Mouse (Mus musculus): Measurements from ENCODE around the gene A4galt. TPM values are rescaled to one million over a fixed set of nuclear protein-coding genes. Genes with fewer than 3 reads are reported as not detected.

Gene A4galt
- polyA plus RNA-seq (2016; fragmentation: Nextera tagmentation; extraction: Ambion mirVana) = 1.3 and 1.4 TPM in 2 replicates

DNA sequence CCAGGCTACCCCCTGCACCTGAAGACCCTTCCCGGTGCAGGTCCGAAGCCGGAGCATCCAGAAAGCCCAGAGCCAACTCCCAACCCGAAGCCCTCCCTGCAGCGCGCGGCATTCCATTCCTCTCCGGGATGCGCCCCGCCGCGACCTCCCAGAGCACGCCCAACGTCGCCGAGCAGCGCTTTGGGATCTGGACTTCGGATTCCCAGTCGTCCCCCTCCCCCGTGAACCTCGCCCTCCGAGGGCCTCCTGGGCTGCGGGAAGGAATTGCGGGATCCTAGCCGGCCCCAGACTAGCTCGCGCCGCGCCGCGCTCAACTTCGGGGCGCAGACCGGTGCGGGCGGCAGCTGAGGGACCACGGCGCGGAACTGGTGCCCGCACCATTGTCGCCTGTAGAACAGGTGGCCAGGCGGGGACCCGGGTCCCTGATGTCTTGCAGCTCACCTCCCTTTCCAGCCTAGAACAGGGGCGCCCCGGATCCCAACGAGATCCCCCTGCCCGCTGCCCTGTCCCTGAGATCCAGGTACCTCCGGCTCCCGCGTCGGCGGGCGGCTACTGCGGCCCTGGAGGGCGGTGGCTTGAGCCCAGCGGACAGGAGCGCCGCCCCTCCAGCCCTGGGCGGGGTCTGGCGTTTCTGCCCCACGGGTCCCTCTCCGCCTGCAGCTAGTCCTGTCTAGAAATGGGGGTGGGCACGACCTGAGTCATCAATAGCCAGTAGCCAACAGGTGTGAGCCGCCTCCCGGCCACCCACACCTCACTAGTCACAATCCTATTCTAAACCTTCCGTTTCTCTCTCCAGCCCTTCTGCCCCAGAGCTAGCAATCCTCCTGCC lies at the start of gene A4galt:
Gene A4galt, minus strand, starts transcription at position 599 of the 829 bp plus-strand sequence.
- H3K27me3 ChIP-seq = peaks cover 37% of the 10 kb centered on the region
- H3K4me1 ChIP-seq = peaks cover 14% of the 10 kb centered on the region
- peak within 1 kb of the TSS; percentile 45 for H3K4me3 ChIP-seq (replicated peaks)
- no peaks in the 10 kb centered on the region for H3K9me3 ChIP-seq
- peak within 1 kb of the TSS; percentile 81 for H3K4me2 ChIP-seq
- no peaks in the 10 kb centered on the region for H3K36me3 ChIP-seq (replicated peaks)
- no peak within 1 kb of the TSS for H3K27ac ChIP-seq
- 2% methylated on average over 64 of the region's 66 CpGs for WGBS
- H3K9ac ChIP-seq = peak within 1 kb of the TSS; percentile 53
- ATAC-seq (ENCODE audit: low FRiP score) = no peak

DNA sequence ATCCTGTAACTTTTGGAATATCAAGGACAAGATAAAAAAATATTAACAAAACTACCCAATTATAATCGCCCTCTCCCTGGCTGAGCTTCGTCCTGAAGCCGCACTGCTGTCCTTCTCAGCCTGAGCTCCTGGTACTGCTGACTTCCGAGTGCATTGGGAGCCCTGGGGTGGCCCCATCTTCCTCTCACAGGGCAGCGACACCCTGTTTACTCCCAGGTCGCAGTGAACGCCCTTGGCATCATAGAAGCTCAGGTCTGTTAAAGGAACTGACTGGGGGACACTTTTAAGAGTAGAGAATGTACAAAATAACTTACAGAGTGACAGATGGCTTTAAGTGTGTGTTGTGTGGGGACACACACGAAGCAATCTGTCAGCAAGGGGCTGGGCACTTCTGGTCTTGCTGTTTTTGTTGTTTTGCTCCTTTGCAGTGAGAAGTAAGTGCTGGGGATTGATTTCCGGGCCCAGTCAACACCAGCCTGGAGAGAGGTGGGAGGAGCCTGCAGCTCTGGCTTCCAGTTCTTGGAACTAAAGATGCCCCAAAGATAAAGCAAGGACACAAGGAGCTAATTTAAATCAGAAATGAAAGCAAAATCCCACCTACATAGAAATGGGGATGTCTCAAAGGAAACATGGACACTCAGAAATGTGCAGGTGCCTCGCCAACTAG lies 48.5 kb upstream of the A4galt start:
- H3K9ac ChIP-seq = no peak overlapping the region
- no peak overlapping the region for H3K4me3 ChIP-seq (replicated peaks)
- no peak for ATAC-seq (ENCODE audit: low FRiP score)
- H3K4me1 ChIP-seq = peaks cover 10% of the 10 kb centered on the region
- H3K9me3 ChIP-seq = no peaks in the 10 kb centered on the region
- no peak overlapping the region for H3K4me2 ChIP-seq
- peaks cover 7% of the 10 kb centered on the region for H3K36me3 ChIP-seq (replicated peaks)
- 62% methylated on average over 10 of the region's 10 CpGs for WGBS
- no peak overlapping the region for H3K27ac ChIP-seq
- H3K27me3 ChIP-seq = no peaks in the 10 kb centered on the region

DNA sequence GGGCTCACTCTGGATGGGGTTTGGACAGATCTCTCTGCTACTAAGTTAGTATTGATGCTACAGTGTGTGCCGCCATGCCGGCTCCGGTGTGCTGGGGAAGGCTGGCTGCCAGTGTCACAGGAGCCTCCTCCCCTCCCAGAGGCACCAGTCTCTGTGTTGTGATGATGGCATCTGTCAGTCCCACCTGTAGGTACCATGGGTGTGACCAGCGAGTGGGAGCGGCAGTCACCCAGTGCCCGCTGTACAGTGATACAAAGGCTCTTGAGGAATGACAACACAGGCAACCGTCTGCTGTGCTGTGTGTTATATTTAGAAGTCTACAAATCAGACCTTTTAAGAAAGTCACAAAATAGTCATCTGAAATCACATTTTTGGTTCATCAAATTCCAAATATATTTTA lies 47.9 kb upstream of the A4galt start:
- H3K4me1 ChIP-seq = peaks cover 10% of the 10 kb centered on the region
- H3K27me3 ChIP-seq = no peaks in the 10 kb centered on the region
- peaks cover 7% of the 10 kb centered on the region for H3K36me3 ChIP-seq (replicated peaks)
- H3K4me3 ChIP-seq (replicated peaks) = no peak overlapping the region
- no peak overlapping the region for H3K4me2 ChIP-seq
- 93% methylated on average over 7 of the region's 7 CpGs for WGBS
- H3K9ac ChIP-seq = no peak overlapping the region
- H3K27ac ChIP-seq = no peak overlapping the region
- H3K9me3 ChIP-seq = no peaks in the 10 kb centered on the region
- no peak for ATAC-seq (ENCODE audit: low FRiP score)

DNA sequence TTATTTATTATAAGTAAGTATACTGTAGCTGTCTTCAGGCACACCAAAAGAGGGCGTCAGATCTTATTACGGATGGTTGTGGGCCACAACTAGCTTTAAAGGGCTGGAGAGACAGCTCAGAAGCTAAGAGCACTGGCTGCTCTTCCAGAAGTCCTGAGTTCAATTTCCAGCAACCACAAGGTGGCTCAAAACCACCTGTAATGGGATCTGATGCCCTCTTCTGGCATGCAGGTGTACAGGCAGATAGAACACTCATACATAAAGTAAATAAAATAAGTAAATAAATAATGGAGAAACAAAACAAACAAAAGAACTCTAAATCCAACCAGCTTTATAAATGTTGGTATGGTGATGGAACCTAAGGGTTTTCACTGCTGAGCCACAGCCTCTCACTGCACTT lies 47.2 kb upstream of the A4galt start:
- no peak overlapping the region for H3K4me2 ChIP-seq
- 74% methylated on average over 2 of the region's 2 CpGs for WGBS
- H3K27me3 ChIP-seq = no peaks in the 10 kb centered on the region
- H3K4me1 ChIP-seq = peaks cover 10% of the 10 kb centered on the region
- ATAC-seq (ENCODE audit: low FRiP score) = no peak
- peaks cover 7% of the 10 kb centered on the region for H3K36me3 ChIP-seq (replicated peaks)
- H3K4me3 ChIP-seq (replicated peaks) = no peak overlapping the region
- H3K9ac ChIP-seq = no peak overlapping the region
- H3K9me3 ChIP-seq = no peaks in the 10 kb centered on the region
- H3K27ac ChIP-seq = no peak overlapping the region

DNA sequence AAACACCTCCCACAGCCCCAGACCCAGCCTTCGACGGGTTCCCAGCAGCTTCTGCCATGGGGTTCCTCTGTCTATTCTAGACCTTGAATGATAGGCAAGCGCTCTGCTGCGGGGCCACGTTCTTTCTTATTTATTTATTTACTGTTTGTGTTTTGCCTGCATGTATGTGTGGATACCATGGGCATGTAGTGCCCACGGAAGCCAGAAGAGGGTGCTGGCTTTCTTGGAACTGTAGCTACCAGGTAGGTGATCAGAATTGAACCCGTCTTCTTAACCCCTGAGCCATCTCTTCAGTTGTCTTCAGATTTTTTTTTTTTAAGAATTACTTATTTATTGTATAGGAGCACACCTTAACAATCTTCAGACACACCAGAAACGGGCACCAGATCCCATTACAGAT lies 46.7 kb upstream of the A4galt start:
- 87% methylated on average over 8 of the region's 8 CpGs for WGBS
- no peak overlapping the region for H3K4me2 ChIP-seq

DNA sequence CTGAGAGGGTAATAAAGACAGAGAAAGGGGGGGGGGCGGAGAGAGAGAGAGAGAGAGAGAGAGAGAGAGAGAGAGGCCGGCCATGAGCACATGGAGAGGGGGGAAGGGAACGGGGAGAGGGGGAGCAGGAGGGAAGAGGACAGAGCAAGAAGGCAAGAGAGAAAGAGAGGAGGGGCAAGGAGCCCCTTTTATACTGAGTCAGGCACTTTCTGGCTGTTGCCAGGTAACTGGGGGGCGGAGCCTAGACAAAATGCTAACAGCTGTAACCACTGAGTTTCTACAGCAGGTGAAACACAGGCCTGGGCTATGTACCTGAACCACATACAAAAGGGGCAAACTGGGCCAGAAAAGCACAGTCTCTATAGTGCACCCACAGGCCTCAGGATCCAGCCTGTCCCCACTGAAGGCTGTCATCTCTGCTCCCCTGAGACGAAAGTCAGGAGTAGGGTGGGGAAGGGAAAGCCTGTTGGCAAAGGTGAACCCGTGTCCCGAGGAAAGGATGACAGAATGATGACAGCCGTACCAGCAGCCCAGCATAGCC lies 45.3 kb upstream of the A4galt start:
- no peaks in the 10 kb centered on the region for H3K9me3 ChIP-seq
- 54% methylated on average over 7 of the region's 8 CpGs for WGBS
- H3K4me1 ChIP-seq = peaks cover 10% of the 10 kb centered on the region
- H3K27me3 ChIP-seq = no peaks in the 10 kb centered on the region
- H3K4me3 ChIP-seq (replicated peaks) = no peak overlapping the region
- H3K27ac ChIP-seq = no peak overlapping the region
- H3K9ac ChIP-seq = no peak overlapping the region
- no peak overlapping the region for H3K4me2 ChIP-seq
- ATAC-seq (ENCODE audit: low FRiP score) = no peak
- H3K36me3 ChIP-seq (replicated peaks) = peaks cover 5% of the 10 kb centered on the region; the same call in 1 of the 2 replicates

More for the DNA sequence above, 46.7 kb upstream of the A4galt start:
- Histone ChIP-seq H3K4me1 (peaks cover 10% of the 10 kb centered on the region), H3K36me3 (replicated peaks) (peaks cover 7% of the 10 kb centered on the region), H3K27me3 (no peaks in the 10 kb centered on the region), H3K27ac (no peak overlapping the region), H3K9ac (no peak overlapping the region), H3K9me3 (no peaks in the 10 kb centered on the region), H3K4me3 (replicated peaks) (no peak overlapping the region)
- ATAC-seq (ENCODE audit: low FRiP score) = no peak

DNA sequence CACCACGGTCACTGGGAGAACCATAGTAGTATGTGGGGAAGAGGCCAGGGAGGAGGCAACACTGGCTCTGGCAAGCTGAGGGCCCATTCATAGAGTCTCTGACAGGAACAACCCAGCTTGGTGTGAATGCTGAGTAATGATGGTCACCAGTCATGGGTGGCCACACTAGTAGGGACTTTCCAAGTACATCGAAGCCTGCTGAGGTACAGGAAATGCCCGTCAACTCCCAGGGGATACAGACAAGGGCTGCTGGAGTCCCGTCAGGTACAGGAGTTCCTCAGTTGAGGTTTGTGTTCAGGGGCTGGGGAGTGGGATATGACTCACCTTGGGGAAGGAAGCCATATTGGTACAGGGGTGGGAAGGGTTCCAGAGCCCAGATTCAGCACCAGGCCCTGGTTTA lies 44.5 kb upstream of the A4galt start:
- WGBS = 91% methylated on average over 4 of the region's 4 CpGs
- no peak overlapping the region for H3K9ac ChIP-seq
- H3K9me3 ChIP-seq = no peaks in the 10 kb centered on the region
- no peak overlapping the region for H3K27ac ChIP-seq
- no peak overlapping the region for H3K4me2 ChIP-seq
- H3K36me3 ChIP-seq (replicated peaks) = peaks cover 5% of the 10 kb centered on the region; the same call in 1 of the 2 replicates
- H3K4me1 ChIP-seq = peaks cover 10% of the 10 kb centered on the region
- no peak overlapping the region for H3K4me3 ChIP-seq (replicated peaks)
- no peak for ATAC-seq (ENCODE audit: low FRiP score)
- H3K27me3 ChIP-seq = no peaks in the 10 kb centered on the region

DNA sequence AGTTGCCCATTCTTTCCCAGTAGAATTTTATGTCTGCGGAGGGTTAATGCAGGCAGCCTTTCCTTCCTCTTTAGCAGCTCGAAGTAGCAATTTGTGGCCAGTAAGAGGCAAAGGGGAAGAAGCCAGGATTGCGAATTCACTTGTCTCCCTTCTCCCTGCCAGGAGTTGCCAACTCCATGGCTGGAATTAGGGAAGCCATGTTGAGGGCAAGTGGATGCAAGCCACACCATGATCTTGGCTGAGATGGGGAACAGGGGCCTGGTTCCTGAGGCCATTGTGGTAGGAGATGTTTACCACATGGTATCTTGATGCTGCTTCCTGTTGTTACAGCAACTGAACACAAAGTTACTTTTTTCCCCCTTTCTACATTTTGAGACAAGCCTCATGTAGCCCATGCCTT lies 43.4 kb upstream of the A4galt start:
- no peaks in the 10 kb centered on the region for H3K9me3 ChIP-seq
- peaks cover 2% of the 10 kb centered on the region; the same call in 1 of the 2 replicates for H3K36me3 ChIP-seq (replicated peaks)
- H3K27ac ChIP-seq = no peak overlapping the region
- no peak overlapping the region for H3K4me2 ChIP-seq
- H3K4me3 ChIP-seq (replicated peaks) = no peak overlapping the region
- ATAC-seq (ENCODE audit: low FRiP score) = no peak
- peaks cover 10% of the 10 kb centered on the region for H3K4me1 ChIP-seq
- no peak overlapping the region for H3K9ac ChIP-seq
- WGBS = 94% methylated on average over 3 of the region's 3 CpGs
- H3K27me3 ChIP-seq = no peaks in the 10 kb centered on the region

DNA sequence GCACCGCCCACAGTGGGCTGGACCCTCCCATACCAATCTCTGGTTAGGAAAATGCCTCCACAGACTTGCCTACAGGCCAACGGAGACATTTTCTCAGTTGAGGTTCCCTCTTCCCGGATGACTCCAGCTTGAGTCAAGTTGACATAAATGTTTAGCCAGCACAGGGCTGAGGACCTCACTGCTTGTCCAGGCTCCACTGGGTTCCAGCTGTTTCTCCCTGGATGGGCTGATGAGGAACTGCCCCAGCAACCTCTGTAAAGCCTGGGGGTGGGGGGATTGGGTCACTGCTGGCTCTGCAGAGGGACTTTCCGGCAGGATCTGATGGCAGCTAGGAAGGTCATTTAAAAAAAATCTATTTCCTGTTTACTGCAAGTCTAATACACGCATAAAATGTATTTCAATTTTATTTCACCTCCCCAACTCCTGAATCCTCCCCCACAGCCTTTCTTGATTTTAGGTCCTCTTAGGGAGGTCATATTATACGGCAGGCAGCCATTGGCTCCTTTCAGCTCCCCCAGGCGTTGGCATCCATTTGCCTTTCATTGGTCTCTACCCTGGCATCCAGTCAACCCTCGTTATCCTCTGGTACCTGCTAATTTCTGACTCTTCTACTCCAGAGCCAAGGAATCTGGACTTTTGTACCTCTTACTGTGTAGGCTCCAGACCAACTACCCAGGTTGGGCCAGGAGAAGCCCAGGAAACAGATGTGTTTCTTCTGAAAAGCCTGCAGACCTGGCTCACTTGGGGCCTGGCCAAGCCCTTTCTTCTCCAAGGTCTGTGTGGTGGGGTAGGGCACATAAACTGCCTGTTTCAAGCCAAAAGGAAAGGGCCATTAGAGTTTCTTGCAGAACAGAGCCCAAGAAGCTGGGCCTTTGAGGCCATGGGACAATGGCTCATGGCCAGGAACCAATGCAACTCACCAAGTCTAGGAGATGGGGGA lies 42.4 kb upstream of the A4galt start:
- H3K9ac ChIP-seq = no peak overlapping the region
- no peak overlapping the region for H3K4me2 ChIP-seq
- no peaks in the 10 kb centered on the region for H3K36me3 ChIP-seq (replicated peaks)
- H3K4me3 ChIP-seq (replicated peaks) = no peak overlapping the region
- no peaks in the 10 kb centered on the region for H3K9me3 ChIP-seq
- H3K27me3 ChIP-seq = no peaks in the 10 kb centered on the region
- peaks cover 10% of the 10 kb centered on the region for H3K4me1 ChIP-seq
- no peak for ATAC-seq (ENCODE audit: low FRiP score)
- 86% methylated on average over 8 of the region's 8 CpGs for WGBS
- H3K27ac ChIP-seq = no peak overlapping the region

DNA sequence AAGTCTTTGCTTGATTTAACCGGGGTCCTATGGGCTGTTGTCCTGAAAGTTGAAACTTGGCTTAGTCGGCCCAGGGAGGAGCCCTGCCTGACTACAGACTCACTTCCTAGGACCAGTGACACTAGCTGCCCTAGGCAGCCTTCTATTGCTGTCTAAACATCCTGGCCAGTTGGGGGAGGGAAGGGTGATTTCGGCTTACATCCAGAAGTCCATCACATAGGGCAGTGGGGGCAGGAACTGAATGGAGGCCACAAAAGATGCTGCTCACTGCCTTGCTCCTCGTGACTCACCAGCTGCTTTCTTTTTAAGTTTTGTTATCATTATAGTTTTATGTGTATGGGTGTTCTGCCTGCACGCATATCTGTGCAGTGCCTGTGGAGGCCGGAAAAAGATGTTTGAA lies 41.6 kb upstream of the A4galt start:
- Histone ChIP-seq H3K27me3 (no peaks in the 10 kb centered on the region), H3K36me3 (replicated peaks) (no peaks in the 10 kb centered on the region), H3K4me1 (peaks cover 10% of the 10 kb centered on the region), H3K4me2 (no peak overlapping the region), H3K9ac (no peak overlapping the region), H3K27ac (no peak overlapping the region), H3K9me3 (no peaks in the 10 kb centered on the region), H3K4me3 (replicated peaks) (no peak overlapping the region)
- WGBS = 91% methylated on average over 6 of the region's 6 CpGs
- no peak for ATAC-seq (ENCODE audit: low FRiP score)

DNA sequence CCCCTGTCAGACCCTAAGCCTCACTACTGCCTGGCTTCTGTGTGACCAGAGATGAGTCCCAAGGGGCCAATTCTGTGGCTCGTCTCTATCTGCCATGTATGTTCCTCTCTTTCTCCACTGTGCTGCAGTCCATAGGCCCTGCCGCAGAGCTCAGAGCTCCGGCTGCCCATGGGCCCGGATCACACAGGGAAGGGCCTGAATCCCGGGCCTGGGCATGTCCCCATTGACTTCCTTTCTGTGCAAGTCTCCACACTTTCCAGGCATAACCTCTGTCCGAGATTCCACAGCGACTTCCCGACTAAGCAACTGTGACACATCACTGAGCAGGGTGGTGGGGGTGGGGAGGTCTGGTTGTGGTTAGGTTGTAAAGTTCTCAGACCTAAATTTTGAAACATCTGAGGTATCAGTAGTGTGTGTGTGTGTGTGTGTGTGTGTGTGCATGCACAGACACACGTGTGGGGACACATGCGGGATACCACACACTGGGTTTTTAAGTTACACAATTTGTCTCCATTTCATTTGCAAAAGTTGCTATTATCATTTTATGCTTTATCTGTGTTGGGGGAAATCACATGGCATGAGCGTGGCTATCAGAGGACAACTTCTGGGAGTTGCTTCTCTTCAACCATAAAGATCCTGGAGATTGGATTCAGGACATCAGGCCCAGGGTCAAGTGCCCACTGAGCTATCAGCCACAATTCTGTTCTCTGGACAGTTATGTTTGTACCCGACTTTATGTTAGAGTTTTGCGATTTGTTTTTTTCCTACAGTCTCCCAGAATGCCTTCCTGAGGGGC lies 40.9 kb upstream of the A4galt start:
- Histone ChIP-seq H3K27me3 (no peaks in the 10 kb centered on the region), H3K4me2 (no peak overlapping the region), H3K9me3 (no peaks in the 10 kb centered on the region), H3K4me1 (peaks cover 10% of the 10 kb centered on the region), H3K27ac (no peak overlapping the region), H3K9ac (no peak overlapping the region), H3K36me3 (replicated peaks) (no peaks in the 10 kb centered on the region), H3K4me3 (replicated peaks) (no peak overlapping the region)
- WGBS = 90% methylated on average over 13 of the region's 13 CpGs
- no peak for ATAC-seq (ENCODE audit: low FRiP score)
